Mouse (Mus musculus) ES-Bruce4 (cell line): ENCODE results near the gene Tstd1.

Experiments used
- CTCF ChIP-seq: IDR thresholded peaks from one replicate; pipeline ENCODE4 v1.8.1; 2011; ENCODE audit warnings: low read depth, low read length
- EP300 ChIP-seq: IDR thresholded peaks from 2 replicates; pipeline ENCODE4 v1.6.1; 2011; ENCODE audit warnings: low read depth, low read length; ENCODE audit not compliant: insufficient read depth
- POLR2A ChIP-seq: IDR thresholded peaks from one replicate; pipeline ENCODE4 v1.8.1; 2011; ENCODE audit warnings: low read length; ENCODE audit not compliant: insufficient read depth

DNA sequence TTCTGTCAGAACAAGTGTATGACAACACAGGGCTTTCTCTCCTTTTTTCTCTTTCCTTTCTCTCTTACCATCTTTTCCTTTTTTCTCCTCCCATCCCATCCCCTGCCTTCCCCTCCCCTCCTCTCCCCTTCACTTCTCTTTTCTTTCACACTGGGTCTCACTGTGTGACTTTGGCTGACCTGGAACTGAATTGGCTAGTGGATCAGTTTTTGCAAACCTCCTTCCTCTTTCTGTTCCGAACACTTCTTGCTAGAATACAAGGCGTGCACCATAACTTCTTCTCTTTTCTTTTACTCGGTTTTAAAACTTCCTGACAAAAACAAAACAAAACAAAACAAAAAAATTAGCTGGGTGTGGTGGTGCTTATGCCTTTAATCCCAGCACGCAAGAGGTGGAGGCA is 47.9 kb downstream of the Tstd1 start:
- TF ChIP-seq CTCF (no peak), POLR2A (no peak), EP300 (no peak)
